Mouse (Mus musculus): ENCODE results near the gene Vwa2.

The Vwa2 gene

DNA sequence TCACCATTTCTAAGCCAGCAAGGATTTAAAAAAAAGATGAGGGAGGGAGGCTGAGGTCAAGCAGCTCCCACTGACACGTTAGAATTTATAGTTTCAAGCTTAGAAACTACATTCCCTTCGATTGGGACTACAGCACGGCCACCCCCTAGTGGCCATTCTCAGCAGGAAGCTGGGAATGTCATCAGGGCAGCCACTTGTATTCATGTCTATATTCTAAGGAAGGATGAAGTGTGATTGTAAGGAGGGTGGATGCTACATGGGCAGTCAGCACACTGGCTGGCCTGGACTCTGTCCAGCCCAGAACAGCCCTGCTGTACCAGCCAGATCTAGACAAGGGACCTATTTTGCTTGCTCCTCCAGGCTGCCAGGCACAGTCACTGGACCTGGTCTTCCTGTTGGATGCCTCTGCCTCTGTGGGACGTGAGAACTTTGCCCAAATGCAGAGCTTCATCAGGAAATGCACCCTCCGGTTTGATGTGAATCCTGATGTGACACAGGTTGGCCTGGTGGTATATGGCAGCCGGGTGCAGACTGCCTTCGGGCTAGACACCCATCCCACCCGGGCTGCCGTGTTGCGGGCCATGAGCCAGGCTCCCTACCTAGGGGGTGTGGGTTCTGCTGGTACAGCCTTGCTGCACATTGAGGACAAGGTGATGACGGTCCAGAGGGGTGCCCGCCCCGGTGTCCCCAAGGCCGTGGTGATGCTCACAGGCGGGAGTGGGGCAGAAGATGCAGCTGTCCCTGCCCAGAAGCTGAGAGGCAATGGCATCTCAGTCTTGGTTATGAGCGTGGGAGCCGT lies 34.6 kb downstream of the Vwa2 start:
- DNase-seq (ENCODE audit: low spot score in 2 of 2), result peak; percentile 51 to 57

DNA sequence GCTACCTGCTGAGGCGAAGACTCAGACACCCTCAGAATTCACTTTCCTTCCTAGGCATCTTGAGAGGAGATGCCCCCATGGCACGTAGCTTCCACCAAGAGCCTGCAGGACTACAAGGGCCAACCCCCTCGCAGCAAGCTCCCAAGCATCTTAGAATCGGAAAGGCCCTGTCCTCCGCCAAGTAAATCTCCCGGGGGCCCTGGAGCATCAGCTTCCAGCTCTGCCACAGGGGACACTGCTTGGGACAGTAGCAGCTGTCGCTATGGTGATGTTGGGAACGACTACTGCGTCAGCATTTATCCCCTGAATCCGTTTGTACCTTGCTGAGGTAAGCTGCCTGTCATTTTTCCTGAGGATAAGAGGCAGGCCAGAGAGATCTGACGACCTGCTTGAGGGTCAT lies 36.5 kb downstream of the Vwa2 start:
- no peak for DNase-seq (ENCODE audit: low spot score in 2 of 2)

DNA sequence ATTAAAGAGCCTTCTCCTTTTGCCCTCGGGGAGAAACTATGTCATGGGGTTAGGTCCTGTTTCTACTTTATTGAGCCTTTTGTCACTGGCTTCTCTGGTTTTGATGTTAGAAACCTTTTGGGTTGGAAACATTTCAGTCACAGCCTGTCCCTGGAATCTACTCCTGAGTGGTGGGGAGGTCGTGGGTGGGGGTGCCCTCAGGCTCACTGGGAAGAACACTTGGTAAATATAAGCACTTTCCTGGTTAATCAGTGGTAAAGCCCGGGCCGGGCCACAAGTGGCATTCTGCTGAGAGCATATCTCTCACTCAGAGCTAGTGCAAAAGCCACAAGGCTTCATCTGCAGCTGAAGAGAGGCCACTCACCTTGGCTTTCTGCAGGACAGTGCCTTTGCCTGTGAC lies 39.7 kb downstream of the Vwa2 start:
- no peak for DNase-seq (ENCODE audit: low spot score in 2 of 2)

DNA sequence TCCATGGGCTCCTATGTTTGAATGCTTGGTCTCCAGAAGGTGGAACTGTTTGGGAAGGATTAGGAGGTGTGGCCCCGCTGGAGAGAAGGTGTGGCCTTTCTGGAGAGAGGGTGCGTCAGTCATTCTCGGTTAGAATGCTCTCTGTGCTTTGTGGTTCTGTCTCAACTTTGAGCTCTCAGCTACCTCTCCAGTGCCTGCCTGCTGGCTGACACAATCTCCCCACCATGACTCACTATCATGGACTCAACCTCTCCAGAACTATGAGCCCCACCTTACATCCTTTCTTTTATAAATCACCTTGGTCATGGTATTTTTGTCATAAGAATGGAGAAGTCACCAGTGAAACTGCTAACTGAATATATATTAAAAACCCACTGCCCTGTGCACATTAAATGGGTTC lies 40.6 kb downstream of the Vwa2 start:
- no peak for DNase-seq (ENCODE audit: low spot score in 2 of 2)

DNA sequence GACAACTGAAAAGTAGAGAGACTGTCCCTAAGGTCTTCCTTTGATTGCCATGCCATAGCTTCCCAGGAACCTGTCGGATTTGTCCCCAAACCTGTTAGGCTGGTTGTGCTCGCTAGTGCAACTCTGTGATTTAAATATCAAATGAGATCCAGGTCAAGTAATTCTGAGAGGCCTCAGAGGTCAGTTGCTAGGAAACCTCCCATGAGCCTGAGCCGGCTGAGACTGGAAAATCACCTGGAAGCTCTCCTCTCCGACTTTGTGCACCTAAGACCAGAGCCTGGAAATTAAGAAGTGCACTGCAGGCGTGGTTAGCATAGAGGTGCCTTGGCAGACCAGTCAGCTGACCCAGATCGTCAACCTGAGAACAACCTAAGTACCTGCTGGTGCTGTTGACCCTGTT lies 41.0 kb downstream of the Vwa2 start:
- no peak for DNase-seq (ENCODE audit: low spot score in 2 of 2)

DNA sequence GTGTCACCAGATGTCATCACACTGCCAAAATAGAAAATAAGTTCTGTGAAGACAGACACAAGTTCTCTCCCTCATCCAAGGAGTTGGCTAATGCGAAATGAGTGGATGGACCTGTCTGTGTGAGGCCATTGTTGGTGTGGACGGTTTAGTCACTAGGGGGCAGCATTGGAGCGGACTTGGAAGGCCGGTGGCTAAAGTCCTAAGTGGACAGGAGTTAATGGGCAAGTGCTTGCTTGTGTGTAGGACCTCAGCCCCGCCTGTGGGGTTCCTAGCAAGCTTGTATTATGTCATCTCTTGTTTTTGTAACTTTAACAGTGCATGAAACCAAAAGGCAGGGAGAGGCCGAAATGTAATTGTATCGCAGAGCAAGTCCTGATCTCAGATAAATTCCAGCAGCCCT lies 45.6 kb downstream of the Vwa2 start:
- peak; percentile 88 for DNase-seq (ENCODE audit: low spot score in 2 of 2)

DNA sequence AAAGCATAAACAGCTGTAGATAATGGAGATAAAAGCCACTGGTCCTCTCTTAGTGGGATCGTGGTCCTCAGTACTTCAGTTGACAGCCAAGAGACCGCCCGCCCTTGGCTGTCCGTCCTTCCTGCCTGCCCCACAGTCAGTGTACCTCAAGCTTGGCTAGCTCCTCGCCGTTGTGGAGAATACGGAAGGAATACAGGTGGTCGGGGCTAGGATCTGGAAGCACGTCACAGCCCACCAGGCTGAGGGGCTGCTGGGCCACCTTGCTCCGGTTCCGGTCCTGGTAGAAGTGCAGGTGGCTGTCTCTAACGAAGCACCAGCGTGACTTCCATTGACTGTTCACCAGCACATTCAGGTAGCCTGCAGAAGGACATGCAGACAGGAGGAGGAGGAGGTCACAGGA lies 46.2 kb downstream of the Vwa2 start:
- no peak for DNase-seq (ENCODE audit: low spot score in 2 of 2)

DNA sequence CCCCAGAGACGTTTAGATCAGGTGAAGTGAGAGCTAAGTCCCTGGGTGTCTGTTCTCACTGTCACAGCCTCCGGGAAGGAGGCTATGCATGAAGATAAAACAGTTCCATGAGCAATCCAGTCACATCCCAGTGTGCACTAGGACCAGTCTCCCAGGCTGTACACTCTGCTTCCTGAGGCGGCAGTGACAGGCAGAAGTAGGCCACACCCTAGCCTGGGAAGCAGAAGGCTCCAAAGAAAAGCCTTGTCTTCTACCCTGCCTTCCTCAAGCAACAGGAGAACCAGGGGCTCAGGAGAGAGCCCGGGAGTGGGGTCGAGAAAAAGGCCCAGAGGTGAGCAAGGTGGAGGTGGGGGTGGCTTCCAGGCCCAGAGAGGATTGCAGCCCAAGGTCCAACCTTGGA lies 47.7 kb downstream of the Vwa2 start:
- DNase-seq (ENCODE audit: low spot score in 2 of 2), result no peak

DNA sequence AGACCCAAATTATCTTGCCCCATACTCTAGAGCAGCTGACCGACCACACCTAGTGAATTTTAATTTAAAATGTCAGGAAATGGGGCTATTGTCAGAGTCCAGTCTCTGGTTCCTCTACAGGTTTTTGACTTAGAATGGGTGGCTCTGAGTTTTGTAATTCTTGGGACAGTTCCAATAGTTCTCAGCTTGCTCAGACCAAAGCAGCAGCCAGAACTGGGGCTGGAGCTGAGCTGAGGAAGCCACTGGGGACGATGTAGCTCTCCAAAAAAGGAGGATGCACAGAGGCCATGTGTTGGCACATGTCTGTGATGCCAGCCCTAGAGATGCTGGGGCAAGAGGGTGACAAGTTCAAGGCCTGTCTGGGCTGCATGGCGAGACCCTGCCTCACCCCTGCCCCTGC lies 55.3 kb downstream of the Vwa2 start:
- DNase-seq (ENCODE audit: low spot score in 2 of 2), result no peak

DNA sequence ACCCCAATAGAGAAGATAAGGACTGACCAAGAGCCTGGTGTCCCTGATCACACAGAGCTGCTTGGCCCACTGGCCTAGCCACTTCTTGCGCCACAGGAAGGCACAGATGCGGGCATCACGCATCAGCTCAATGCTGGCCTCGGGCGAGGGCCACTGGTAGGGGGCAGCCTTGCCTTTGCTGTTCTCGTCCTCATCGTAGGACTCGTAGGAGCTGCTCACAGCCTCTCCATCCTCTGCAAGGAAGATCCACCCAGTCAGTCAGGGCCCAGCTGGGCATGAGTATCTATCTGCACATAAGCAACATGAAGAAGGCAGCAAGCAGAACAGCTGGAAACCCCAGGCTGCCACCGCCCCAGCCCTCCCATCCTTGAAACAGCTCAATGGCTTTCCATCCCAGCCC lies 56.0 kb downstream of the Vwa2 start:
- DNase-seq (ENCODE audit: low spot score in 2 of 2), result no peak

DNA sequence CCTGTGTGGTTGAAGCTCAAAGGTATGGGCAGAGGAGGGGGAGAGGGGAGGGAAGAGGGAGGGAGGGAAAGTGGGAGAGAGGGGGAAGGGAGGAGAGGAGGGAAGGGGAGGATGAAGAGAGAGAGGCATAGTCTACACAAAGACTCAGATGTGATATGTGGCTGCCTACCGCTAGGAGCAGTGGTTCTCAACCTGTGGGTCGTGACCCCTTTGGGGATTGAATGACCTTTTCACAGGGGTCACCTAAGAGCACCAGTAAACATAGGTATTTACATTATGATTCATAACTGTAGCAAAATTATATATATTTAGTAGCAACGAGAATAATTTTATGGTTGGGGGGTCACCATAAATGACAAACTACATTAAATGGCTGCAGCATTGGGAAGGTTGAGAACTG lies 59.8 kb downstream of the Vwa2 start:
- DNase-seq (ENCODE audit: low spot score in 2 of 2), result no peak

DNA sequence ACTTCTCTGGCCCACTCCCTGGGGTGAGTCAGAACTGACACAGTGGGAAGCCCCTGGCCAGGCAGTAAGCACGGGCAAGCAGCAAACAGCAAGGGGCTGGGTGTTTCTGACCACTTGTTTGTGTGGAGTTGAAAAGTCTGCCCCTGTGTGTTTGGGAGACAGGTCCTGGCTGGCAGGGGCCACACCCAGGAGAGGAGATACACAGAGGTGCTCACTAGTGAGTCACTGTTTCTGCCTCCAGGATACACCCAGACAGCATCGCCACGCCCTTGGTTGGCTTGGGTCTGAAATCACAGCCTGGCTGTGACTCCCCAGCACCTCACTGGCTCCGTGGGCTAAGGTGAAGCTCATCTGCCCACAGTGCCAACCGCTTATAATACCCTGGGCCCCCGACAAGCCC lies 61.1 kb downstream of the Vwa2 start:
- no peak for DNase-seq (ENCODE audit: low spot score in 2 of 2)

DNA sequence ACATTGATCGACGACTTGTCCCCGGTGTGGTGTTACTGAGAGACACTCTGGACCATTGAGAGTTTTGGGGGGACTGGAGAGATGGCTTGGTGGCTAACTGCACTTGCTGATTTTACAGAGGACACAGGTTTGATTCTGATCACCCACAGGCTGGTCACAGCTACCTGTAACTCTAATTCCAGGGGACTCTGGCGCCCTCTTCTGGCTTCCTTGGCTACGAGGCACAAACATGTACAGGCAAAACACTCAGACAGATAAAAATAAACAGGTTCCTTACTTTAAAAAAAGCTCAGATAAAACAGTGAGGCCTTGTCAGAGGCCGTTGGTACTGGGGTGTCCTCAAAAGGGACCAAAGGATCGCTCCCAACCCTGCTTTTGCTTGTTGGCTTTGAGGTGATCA lies 61.7 kb downstream of the Vwa2 start:
- no peak for DNase-seq (ENCODE audit: low spot score in 2 of 2)

DNA sequence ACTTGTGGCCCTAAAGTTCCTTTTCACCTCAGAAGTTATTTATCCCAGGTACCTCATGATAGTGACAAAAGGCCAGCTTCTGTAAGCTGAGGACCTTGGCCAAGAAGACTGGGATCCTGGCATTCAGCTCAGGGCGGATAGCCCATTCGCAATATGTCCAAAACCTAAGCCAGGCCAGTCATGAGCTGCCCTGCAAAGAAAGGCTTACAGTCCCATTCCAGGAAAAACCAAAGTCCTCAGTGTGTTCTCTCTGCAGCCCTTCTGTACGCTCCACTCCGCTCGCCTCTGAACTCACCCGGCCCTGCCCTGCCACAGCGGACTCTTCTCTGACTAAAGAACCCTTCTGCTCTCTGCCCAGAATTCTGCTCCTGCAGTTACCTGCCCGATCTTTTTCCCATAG lies 62.2 kb downstream of the Vwa2 start:
- no peak for DNase-seq (ENCODE audit: low spot score in 2 of 2)

DNA sequence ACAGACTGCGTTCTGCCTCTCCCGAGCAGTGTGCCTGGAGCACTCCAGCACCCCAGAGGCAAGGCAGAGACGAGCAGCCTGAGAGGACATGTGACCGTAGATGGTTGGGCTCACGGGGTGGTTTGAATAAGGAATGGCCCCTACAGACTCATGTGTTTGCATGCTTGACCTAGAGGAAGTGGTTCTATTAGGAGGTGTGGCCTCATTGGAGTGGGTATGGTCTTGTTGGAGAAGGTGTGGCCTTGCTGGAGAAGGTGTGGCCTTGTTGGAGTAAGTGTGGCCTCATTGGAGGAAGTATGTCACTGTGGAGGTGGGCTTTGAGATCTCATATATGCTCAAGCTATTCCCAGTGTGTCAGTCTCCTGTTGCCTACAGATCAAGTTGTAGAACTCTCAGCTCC lies 63.9 kb downstream of the Vwa2 start:
- no peak for DNase-seq (ENCODE audit: low spot score in 2 of 2)

DNA sequence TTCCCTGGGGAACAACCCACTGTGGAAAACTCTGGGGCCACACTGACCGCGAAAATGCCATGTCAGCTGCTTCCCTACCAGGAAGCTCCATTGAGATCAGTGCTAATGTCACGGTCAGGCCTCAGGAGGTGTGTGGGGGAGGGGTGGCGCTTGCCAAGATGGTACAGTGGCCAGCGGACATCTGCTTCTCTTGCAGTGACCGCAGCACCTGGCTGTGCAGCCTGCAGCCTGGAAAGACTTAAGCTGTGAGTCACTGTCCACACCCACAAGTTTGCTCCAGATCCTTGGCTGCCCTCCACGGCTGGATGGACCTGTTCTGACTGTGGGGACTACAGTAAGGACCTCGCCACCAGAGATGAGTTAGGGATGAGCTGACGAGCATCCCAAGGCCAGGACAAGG lies 65.8 kb downstream of the Vwa2 start:
- peak in 1 of 2 experiments; percentile 9 for DNase-seq (ENCODE audit: low spot score in 2 of 2)

DNA sequence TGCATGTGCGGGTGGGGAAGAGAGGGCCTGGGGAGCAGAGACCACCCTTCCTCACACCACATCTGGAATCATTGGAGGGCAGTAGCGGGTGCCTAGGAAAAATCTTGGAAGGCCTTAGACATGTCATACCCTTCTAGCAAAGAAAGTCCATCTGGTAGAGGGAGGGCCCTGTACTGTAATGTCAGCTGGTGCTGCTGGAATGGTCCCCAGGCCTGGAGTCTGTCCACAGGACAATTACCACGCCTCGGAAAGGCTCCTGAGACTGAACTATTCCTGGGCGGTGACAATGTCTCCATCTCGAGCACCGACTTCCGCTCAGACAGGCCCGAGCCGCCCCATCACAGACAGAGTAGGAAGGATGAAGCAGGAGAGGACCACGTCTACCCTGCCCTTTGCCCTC lies 66.5 kb downstream of the Vwa2 start:
- DNase-seq (ENCODE audit: low spot score in 2 of 2), result no peak

DNA sequence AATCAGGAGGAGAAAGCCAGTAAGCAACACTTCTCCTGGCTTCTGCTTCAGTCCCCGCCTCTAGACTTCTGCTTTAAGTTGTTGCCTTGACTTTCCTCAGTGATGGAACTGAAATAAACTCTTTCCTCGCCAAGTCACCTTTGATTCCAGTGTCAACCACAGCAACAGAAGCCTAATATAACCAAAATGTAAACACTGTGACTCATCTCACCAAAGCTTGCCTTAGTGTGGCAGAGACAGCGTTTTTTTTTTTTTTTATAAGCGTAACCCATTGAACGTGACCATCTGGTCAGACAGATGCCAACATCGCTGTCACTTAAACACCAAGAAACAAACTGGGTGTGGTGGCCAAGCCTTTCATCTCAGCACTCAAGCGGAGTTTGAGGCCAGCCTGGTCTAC lies 68.2 kb downstream of the Vwa2 start:
- no peak for DNase-seq (ENCODE audit: low spot score in 2 of 2)

DNA sequence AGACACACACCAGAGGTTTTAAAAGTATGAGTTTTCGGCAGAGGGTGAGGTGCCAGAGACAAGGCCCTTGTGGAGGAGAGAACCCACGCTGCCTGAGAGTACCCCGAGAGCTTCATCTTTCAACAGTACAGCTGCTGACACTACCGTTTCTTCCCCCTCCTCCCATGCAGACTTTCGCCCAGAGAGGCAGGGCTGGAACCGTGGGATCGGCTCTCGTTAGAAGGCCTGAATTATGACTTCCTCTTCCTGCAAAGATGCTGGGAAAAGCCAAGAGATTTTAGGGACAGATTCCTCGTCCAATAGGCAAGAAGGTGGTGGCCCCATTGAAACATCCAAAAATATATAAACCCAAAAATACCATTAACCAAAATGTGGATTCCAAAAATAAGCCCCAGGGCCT lies 70.2 kb downstream of the Vwa2 start:
- no peak for DNase-seq (ENCODE audit: low spot score in 2 of 2)

DNA sequence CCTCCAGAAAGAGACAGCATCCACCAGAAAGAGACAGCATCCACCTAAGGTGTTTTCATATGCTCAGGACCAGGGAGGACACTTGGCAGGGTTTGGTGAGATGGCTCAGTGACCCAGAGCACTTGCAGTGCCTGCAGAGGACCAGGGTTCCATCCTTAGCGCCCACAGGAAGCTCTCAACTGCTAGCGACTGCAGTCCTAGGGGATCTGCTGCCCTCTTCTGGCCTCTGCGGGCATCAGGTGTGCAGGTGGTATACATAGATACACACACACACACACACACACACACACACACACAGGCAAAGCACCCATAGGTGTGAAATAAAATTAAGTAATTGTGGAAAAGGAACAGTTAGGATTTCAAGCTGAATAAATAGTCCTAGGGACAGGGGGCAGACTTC lies 70.8 kb downstream of the Vwa2 start:
- no peak for DNase-seq (ENCODE audit: low spot score in 2 of 2)

DNA sequence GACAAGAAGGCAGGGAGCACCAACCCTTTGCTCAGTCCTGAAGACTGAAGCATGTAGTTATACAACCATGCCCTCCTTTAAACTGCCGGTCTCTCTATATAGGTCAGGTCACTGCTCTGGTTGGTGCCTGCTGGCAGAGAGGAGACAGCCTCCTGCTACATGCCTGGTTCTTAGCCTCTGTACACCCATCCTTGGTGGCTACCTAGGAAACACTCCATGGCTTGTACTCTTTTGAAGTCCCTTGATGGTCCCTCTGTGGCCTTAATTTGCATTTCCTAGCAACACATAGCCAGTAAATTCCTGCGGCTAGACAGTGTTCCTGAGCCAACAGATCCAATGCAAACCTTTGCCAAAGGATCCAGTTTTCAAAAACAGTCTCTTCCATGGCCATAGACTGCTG lies 71.6 kb downstream of the Vwa2 start:
- DNase-seq (ENCODE audit: low spot score in 2 of 2), result no peak

DNA sequence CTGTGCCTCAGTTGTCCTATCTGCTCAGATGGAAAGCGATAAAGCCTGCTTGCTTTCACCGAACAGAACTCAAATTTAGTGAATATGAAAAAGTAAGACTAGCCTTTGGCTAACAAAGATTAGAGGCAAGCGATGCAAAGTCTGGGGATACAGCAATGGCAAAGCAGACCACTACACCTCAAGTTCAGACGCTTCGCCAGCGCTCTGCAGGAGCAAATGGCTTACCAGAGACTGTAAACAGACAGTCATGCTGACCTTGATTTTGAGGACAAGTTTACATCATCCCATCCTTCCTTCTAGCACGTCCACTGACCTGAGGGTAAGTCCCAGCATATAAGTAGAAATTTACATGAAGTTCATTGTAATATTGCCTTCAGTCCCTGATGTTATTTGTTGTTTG lies 72.2 kb downstream of the Vwa2 start:
- no peak for DNase-seq (ENCODE audit: low spot score in 2 of 2)

DNA sequence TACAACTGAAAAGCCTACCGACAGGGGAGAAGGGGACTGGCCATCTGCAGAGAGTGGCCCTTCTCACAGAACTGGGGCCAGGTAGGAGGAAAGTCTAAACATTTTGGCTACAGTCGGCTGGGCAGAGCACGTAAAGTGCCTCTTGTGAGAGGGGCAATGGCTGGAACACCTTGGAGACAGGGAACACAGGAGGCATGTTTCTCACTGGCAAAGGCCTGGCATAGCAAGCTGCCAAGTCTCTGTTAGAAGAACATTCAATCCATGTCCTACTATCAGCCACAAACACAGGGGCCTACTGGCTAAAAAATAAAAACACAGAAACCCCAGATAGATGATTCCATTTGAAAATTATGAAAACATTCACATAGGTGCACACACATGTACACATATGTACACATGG lies 72.7 kb downstream of the Vwa2 start:
- DNase-seq (ENCODE audit: low spot score in 2 of 2), result no peak

DNA sequence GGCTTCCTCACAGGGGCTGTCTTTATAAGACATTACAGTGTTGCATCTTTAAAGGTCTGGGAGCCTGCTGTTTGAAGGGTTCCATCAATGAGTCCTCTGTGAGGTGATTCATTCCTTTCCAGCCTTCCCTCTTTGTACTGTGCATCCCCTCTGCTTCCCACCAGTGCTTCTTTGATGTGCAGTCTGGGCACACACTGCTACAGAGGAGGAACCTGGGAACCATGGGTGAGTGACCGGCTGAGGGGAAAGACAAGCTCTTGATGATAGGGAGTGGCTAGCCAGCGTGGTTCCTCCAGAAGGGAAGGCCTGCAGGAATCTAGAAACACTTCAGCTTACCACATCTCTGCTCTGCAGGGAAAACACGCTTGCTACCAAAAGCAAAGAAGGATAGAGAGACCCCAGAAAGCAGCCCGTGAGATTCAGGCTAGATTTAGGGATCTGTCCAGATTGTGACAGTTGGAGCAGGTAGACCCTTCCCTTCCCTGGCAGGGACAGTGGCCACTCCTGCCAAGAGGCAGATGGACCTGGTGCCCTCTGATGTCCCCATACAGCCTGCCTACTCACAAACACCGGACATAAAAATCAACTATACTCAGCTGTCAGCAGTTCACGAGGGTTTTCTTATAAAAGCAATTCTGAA lies 74.0 kb downstream of the Vwa2 start:
- DNase-seq (ENCODE audit: low spot score in 2 of 2), result no peak
